Mouse (Mus musculus): ENCODE measurements around the gene Cavin3.
"Not testable (repeated sequence)": the region's sequence is repeated elsewhere in the genome, so short reads cannot be mapped to it uniquely, and the experiment has no call there.

Gene Cavin3

GRCm38 (mm10) chr7:105480561-105481504 lies 1.3 kb downstream of the Cavin3 start:
- peak in 1 of 2 experiments; percentile 39 for DNase-seq (ENCODE audit: low spot score in 2 of 2)

- no peak for DNase-seq (ENCODE audit: low spot score in 2 of 2)
Observed at GRCm38 (mm10) chr7:105480081-105480480, 2.0 kb downstream of the Cavin3 start.

- no peak for DNase-seq (ENCODE audit: low spot score in 2 of 2)
Observed at GRCm38 (mm10) chr7:105479232-105479631, 2.9 kb downstream of the Cavin3 start.

- no peak for DNase-seq (ENCODE audit: low spot score in 2 of 2)
Observed at GRCm38 (mm10) chr7:105478344-105478743, 3.8 kb downstream of the Cavin3 start.

- DNase-seq (ENCODE audit: low spot score in 2 of 2), result peak in 1 of 2 experiments; percentile 40
Observed at GRCm38 (mm10) chr7:105477841-105478240, 4.3 kb downstream of the Cavin3 start.

- no peak for DNase-seq (ENCODE audit: low spot score in 2 of 2)
Observed at GRCm38 (mm10) chr7:105477433-105477700, 4.7 kb downstream of the Cavin3 start.

GRCm38 (mm10) chr7:105476683-105477432 lies 5.2 kb downstream of the Cavin3 start:
- DNase-seq (ENCODE audit: low spot score in 2 of 2), result no peak

- no peak for DNase-seq (ENCODE audit: low spot score in 2 of 2)
Observed at GRCm38 (mm10) chr7:105475396-105475949, 6.6 kb downstream of the Cavin3 start.

GRCm38 (mm10) chr7:105474771-105475315 lies 7.3 kb downstream of the Cavin3 start:
- DNase-seq (ENCODE audit: low spot score in 2 of 2), result no peak

- DNase-seq (ENCODE audit: low spot score in 2 of 2), result no peak
Observed at GRCm38 (mm10) chr7:105472607-105473006, 9.5 kb downstream of the Cavin3 start.

GRCm38 (mm10) chr7:105465505-105465904 lies 16.6 kb downstream of the Cavin3 start:
- DNase-seq (ENCODE audit: low spot score in 2 of 2), result not testable (repeated sequence)

GRCm38 (mm10) chr7:105458546-105458945 lies 23.6 kb downstream of the Cavin3 start:
- no peak for DNase-seq (ENCODE audit: low spot score in 2 of 2)

- DNase-seq (ENCODE audit: low spot score in 2 of 2), result not testable (repeated sequence)
Observed at GRCm38 (mm10) chr7:105453345-105453744, 28.8 kb downstream of the Cavin3 start.

- no peak for DNase-seq (ENCODE audit: low spot score in 2 of 2)
Observed at GRCm38 (mm10) chr7:105445076-105445475, 37.0 kb downstream of the Cavin3 start.

- no peak for DNase-seq (ENCODE audit: low spot score in 2 of 2)
Observed at GRCm38 (mm10) chr7:105441426-105441825, 40.7 kb downstream of the Cavin3 start.

- no peak for DNase-seq (ENCODE audit: low spot score in 2 of 2)
Observed at GRCm38 (mm10) chr7:105437979-105438772, 43.9 kb downstream of the Cavin3 start.

GRCm38 (mm10) chr7:105434798-105435197 lies 47.3 kb downstream of the Cavin3 start:
- DNase-seq (ENCODE audit: low spot score in 2 of 2), result no peak

GRCm38 (mm10) chr7:105433859-105434258 lies 48.2 kb downstream of the Cavin3 start:
- DNase-seq (ENCODE audit: low spot score in 2 of 2), result no peak

- DNase-seq (ENCODE audit: low spot score in 2 of 2), result no peak
Observed at GRCm38 (mm10) chr7:105432058-105432457, 50.0 kb downstream of the Cavin3 start.
